Mouse (Mus musculus) bone marrow macrophage, adult 2 months (primary cell): ENCODE data around the gene Loxl1.

Experiments
- CTCF ChIP-seq: IDR thresholded peaks from 2 replicates; pipeline ENCODE4 v1.5.1; 2012; ENCODE audit warnings: low read depth, mild to moderate bottlenecking, low read length, moderate library complexity
- POLR2A ChIP-seq: IDR thresholded peaks from 2 replicates; pipeline ENCODE4 v1.6.1; 2012; ENCODE audit warnings: mild to moderate bottlenecking, low read depth, low read length, borderline replicate concordance

GRCm38 (mm10) chr9:58262507-58262906, 50.5 kb downstream of the Loxl1 start:
- no peak for TF ChIP-seq CTCF
- TF ChIP-seq POLR2A: no peak
